Mouse (Mus musculus) left cerebral cortex, postnatal 25 days (tissue): ENCODE measurements at regions not wholly inside any gene's neighbourhood (a gene's known extent, or its start where the extent isn't known, plus 50 kb on each side); places are given as distances from the start of the nearest gene placed in this dataset.
A peak's percentile ranks its signal among the peaks of the same experiment; 100 is the strongest.

Source experiments
- DNase-seq, 2 experiments: peaks; one replicate each; pipeline ENCODE4 v3.0.0; 2022; ENCODE audit warnings: low spot score in 2 of 2, mixed read lengths in 1 of 2
- intact Hi-C: fragments of 180-260 bp; cut with DNase I; formaldehyde crosslinking; loops from one replicate; pipeline ENCODE4 v1.15.1; 2025

- intact Hi-C loops = no loop called here
- peak; percentile 12 to 77 for DNase-seq
Observed at GRCm38 (mm10) chr8:33997676-33998075, 113.9 kb downstream of the Gm10131 start.

GRCm38 (mm10) chr8:33992946-33993345 lies 118.6 kb downstream of the Gm10131 start:
- intact Hi-C loops = no loop called here

GRCm38 (mm10) chr8:33991917-33992875 lies 119.3 kb downstream of the Gm10131 start:
- intact Hi-C loops = no loop called here
- no peak for DNase-seq

More at GRCm38 (mm10) chr8:33992946-33993345, 118.6 kb downstream of the Gm10131 start:
- DNase-seq = no peak

- no peak for DNase-seq
- intact Hi-C loops = no loop called here
Observed at GRCm38 (mm10) chr8:33991165-33991916, 120.2 kb downstream of the Gm10131 start.

DNA sequence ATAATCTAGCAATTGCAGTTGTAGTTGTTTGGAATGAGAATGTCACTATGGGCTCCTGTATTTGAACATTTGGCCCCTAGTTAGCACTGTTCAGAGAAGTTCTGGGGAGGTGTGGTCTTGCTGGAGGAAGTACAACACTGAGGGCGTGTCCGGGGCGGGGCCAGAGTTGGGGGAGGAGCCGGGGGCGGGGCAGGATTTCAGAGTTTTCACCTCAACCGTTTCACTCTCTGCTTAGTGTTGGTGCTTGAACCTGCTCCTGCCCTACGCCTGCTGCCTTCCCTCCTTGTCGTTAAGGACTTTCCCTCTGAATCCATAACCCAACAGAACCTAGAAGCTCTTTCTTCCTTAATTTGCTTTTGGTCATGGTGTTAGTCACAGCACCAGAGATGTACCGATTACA lies 121.5 kb downstream of the Gm10131 start:
- intact Hi-C loops = no loop called here
- DNase-seq = no peak

GRCm38 (mm10) chr8:33987755-33988104 lies 123.8 kb downstream of the Gm10131 start:
- DNase-seq = no peak
- intact Hi-C loops = no loop called here

GRCm38 (mm10) chr8:33987091-33987754 lies 124.3 kb downstream of the Gm10131 start:
- intact Hi-C loops = no loop called here
- DNase-seq = no peak

DNA sequence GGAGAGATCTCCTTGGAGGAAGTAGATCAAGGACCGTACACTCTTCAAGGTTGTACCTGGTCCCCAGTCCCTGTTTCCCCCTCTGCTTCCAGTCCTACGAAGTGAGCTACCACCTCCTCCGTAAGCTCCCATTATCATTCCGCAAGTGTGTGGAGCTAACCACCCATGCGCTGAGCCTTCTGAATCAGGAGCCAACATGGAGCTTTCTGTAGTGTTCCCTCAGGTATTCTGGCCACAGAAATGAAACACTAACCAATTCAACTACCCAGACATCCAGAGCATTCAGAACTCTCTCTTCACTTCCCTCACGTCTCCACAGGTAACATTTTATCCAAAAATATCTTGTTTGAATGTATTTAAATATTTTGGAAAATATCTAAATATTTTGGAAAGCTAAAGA lies 124.9 kb downstream of the Gm10131 start:
- no peak for DNase-seq
- intact Hi-C loops = no loop called here

DNA sequence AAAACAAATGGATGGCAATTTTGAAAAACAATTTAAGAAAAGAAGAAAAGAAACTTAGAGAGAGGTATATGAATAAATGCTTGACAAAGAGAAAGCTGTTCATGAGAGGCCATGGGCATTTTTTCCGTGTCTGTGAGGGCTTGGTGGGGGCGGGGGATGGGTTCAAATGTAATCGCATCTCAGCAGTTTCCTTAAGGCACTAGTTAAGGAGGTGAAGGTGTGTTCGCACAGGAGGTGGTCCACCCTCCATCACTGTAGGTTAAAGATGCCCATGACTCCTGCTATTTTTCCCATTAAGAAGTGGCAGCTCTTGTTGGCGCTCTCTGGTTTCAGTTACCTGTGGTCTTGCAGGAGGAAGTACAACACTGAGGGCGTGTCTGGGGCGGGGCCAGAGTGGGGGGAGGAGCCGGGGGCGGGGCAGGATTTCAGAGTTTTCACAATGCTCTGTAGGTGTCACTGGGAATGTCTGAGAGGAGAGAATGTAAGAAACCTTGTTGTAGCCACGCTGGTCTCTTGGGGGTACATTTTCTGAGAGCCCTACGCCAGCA lies 126.0 kb downstream of the Gm10131 start:
- intact Hi-C loops = no loop called here
- no peak for DNase-seq

DNA sequence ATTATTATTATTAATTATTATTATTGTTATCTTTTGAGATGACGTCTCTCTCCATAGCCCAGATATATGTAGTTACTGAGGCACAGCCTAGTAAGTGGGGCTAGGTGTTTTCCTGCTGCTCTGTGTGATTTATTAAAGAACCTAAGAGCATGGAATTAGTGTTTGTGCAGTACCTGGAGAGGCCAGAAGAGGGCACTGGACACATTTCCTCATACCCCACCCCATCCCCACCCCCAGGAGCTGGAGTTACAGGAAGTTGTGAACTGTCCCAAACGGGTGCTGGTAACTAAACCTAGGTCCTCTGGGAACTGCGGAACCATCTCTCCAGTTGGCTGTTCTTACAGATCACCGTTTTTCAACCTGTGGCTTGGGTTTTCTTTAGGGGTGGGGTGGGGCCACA lies 129.9 kb downstream of the Gm10131 start:
- DNase-seq = no peak
- intact Hi-C loops = no loop called here

GRCm38 (mm10) chr8:33980999-33981398 lies 130.5 kb downstream of the Gm10131 start:
- no peak for DNase-seq
- intact Hi-C loops = no loop called here
